Mouse (Mus musculus) heart, embryonic 11.5 days (tissue): ENCODE measurements around the gene Ppfia1. TPM values are rescaled to one million over a fixed set of nuclear protein-coding genes. Genes with fewer than 3 reads are reported as not detected.

Source experiments
- ATAC-seq: fragments of 200-750 bp; cut with Nextera tagmentation; replicated peaks from 2 replicates; pipeline ENCODE4 v1.8.0; 2017; ENCODE audit warnings: moderate library complexity; ENCODE audit not compliant: insufficient number of reproducible peaks, low FRiP score, low TSS enrichment
- H3K27ac ChIP-seq: fragments of 300-500 bp; sonication (generic); 2 replicates; pipeline ENCODE4 v1.5.1; 2014; ENCODE audit warnings: mild to moderate bottlenecking, low read depth, low read length
- H3K27me3 ChIP-seq: fragments of 300-500 bp; sonication (generic); 2 replicates; pipeline ENCODE4 v1.6.1; 2014; ENCODE audit warnings: mild to moderate bottlenecking, low read length, mixed read lengths; ENCODE audit not compliant: control insufficient read depth, insufficient read depth
- H3K36me3 ChIP-seq: fragments of 300-500 bp; sonication (generic); 2 replicates; pipeline ENCODE4 v1.6.1; 2014; ENCODE audit warnings: mild to moderate bottlenecking, low read length, moderate library complexity, mixed read lengths; ENCODE audit not compliant: control insufficient read depth, insufficient read depth
- H3K4me1 ChIP-seq: fragments of 300-500 bp; sonication (generic); 2 replicates; pipeline ENCODE4 v1.6.1; 2014; ENCODE audit warnings: low read length; ENCODE audit not compliant: control insufficient read depth, insufficient read depth
- H3K4me2 ChIP-seq: fragments of 300-500 bp; sonication (generic); 2 replicates; pipeline ENCODE4 v1.6.1; 2014; ENCODE audit warnings: mild to moderate bottlenecking, moderate library complexity
- H3K4me3 ChIP-seq: fragments of 300-500 bp; sonication (generic); 2 replicates; pipeline ENCODE4 v1.5.1; 2014; ENCODE audit warnings: low read depth, low read length
- H3K9ac ChIP-seq: fragments of 300-500 bp; sonication (generic); 2 replicates; pipeline ENCODE4 v1.6.1; 2014; ENCODE audit warnings: mild to moderate bottlenecking, low read depth, low read length, moderate library complexity
- H3K9me3 ChIP-seq: fragments of 300-500 bp; sonication (generic); replicated peaks from 2 replicates; pipeline ENCODE4 v1.6.1; 2016; ENCODE audit warnings: low read length; ENCODE audit not compliant: control insufficient read depth
- WGBS: fragments of 180-500 bp; shearing (Covaris S2); extraction: QIAGEN DNeasy Blood & Tissue Kit; methylation state at CpG from one replicate; pipeline ENCODE4 v1.1.7; 2014; ENCODE audit not compliant: insufficient replicate concordance; 5-methylcytosine and 5-hydroxymethylcytosine counted together
- polyA plus RNA-seq: library from polyadenylated mRNA; unstranded; fragments of >200 nt; fragmentation: Nextera tagmentation; extraction: Ambion mirVana; gene quantifications from 2 replicates; pipeline ENCODE4 v1.2.1, GENCODE M21; 2014

Ppfia1 gene
- polyA plus RNA-seq, 1 experiment from 2014 or later = 28.9 TPM

DNA sequence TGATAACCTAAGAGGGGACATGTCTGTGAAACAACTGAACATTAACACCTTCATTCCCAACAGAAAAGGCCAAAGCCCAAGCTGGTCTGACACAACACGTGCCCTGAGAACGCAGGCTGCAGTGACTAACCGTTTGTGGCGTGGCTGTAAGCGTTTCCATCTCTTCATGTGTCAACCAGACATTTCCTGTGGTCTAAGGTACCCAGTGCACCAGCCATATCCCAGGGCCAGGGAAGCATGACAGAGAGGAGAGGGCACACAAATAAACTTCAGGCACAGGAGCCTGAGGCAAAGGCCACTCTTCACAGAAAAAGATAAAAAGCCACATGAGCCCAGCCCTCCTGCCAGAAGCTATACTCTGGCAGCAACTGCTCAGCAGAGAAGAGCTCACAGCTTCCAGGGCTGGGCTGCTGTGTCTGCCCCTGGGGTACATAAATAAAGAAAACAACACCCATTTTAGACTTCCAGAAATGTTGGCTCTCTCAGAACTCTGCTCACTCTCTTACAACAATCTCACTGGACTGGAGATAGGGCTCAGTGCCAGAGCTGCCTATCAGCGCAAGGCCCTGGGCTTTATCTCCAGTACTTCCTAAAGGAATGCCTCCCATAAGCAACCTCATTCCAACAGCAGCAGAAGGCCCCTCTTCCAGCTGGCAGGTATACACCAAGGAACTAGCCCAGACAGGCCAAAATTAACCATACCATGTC is 64.3 kb downstream of the Ppfia1 start:
- Histone ChIP-seq H3K9me3 (no peaks in the 10 kb centered on the region), H3K27me3 (no peaks in the 10 kb centered on the region), H3K4me1 (peaks cover 58% of the 10 kb centered on the region), H3K4me3 (no peak overlapping the region), H3K36me3 (peaks cover 24% of the 10 kb centered on the region), H3K27ac (peak overlapping the region; percentile 94), H3K9ac (no peak overlapping the region), H3K4me2 (peak overlapping the region; percentile 43)
- ATAC-seq = peak; percentile 58
- 24% methylated on average over 6 of the region's 6 CpGs for WGBS

- H3K36me3 ChIP-seq = peaks cover 28% of the 10 kb centered on the region
- H3K4me2 ChIP-seq = no peak overlapping the region
- H3K27ac ChIP-seq = no peak overlapping the region
- H3K4me3 ChIP-seq = no peak overlapping the region
- no peak for ATAC-seq
- H3K9ac ChIP-seq = no peak overlapping the region
- no peaks in the 10 kb centered on the region for H3K9me3 ChIP-seq
- H3K4me1 ChIP-seq = no peaks in the 10 kb centered on the region
- H3K27me3 ChIP-seq = no peaks in the 10 kb centered on the region
These were observed 73.2 kb downstream of the Ppfia1 start for GRCm38 (mm10) chr7:144480314-144480713.

- no peak for ATAC-seq
These were observed 74.0 kb downstream of the Ppfia1 start for GRCm38 (mm10) chr7:144479569-144479968.

GRCm38 (mm10) chr7:144475741-144476140 is 77.8 kb downstream of the Ppfia1 start:
- H3K36me3 ChIP-seq = peaks cover 8% of the 10 kb centered on the region; the same call in 1 of the 2 replicates
- WGBS = 82% methylated on average over 3 of the region's 3 CpGs
- H3K4me3 ChIP-seq = no peak overlapping the region
- no peak for ATAC-seq
- H3K9ac ChIP-seq = no peak overlapping the region
- no peak overlapping the region for H3K27ac ChIP-seq
- H3K27me3 ChIP-seq = no peaks in the 10 kb centered on the region
- no peaks in the 10 kb centered on the region for H3K4me1 ChIP-seq
- no peak overlapping the region for H3K4me2 ChIP-seq
- H3K9me3 ChIP-seq = no peaks in the 10 kb centered on the region

More at GRCm38 (mm10) chr7:144479569-144479968, 74.0 kb downstream of the Ppfia1 start:
- Histone ChIP-seq H3K4me2 (no peak overlapping the region), H3K4me3 (no peak overlapping the region), H3K9ac (no peak overlapping the region), H3K9me3 (no peaks in the 10 kb centered on the region), H3K27ac (no peak overlapping the region), H3K36me3 (peaks cover 23% of the 10 kb centered on the region), H3K4me1 (no peaks in the 10 kb centered on the region), H3K27me3 (no peaks in the 10 kb centered on the region)
- 93% methylated on average over 1 of the region's 1 CpGs for WGBS

GRCm38 (mm10) chr7:144473486-144473885 is 80.0 kb downstream of the Ppfia1 start:
- H3K27me3 ChIP-seq = no peaks in the 10 kb centered on the region
- peaks cover 5% of the 10 kb centered on the region; the same call in 1 of the 2 replicates for H3K36me3 ChIP-seq
- peaks cover 12% of the 10 kb centered on the region for H3K4me1 ChIP-seq
- H3K4me3 ChIP-seq = no peak overlapping the region
- ATAC-seq = no peak
- no peak overlapping the region for H3K4me2 ChIP-seq
- no peak overlapping the region for H3K9ac ChIP-seq
- no peak overlapping the region for H3K27ac ChIP-seq
- 50% methylated on average over 4 of the region's 4 CpGs for WGBS
- no peaks in the 10 kb centered on the region for H3K9me3 ChIP-seq

GRCm38 (mm10) chr7:144471103-144471502 is 82.4 kb downstream of the Ppfia1 start:
- 0 out of 2 replicates have a peak, but pooled peaks cover 3% of the 10 kb centered on the region for H3K36me3 ChIP-seq
- peak overlapping the region; percentile 92 for H3K4me2 ChIP-seq
- WGBS = 72% methylated on average over 2 of the region's 2 CpGs
- H3K9ac ChIP-seq = peak overlapping the region; percentile 97
- no peaks in the 10 kb centered on the region for H3K27me3 ChIP-seq
- H3K9me3 ChIP-seq = no peaks in the 10 kb centered on the region
- H3K27ac ChIP-seq = peak overlapping the region; percentile 85
- H3K4me3 ChIP-seq = peak overlapping the region; percentile 92
- peaks cover 18% of the 10 kb centered on the region for H3K4me1 ChIP-seq
- no peak for ATAC-seq

- Histone ChIP-seq H3K27ac (peak within 1 kb of the TSS; percentile 85), H3K4me2 (peak within 1 kb of the TSS; percentile 92), H3K27me3 (no peaks in the 10 kb centered on the region), H3K4me1 (peaks cover 18% of the 10 kb centered on the region), H3K9me3 (no peaks in the 10 kb centered on the region), H3K4me3 (peak within 1 kb of the TSS; percentile 92), H3K9ac (peak within 1 kb of the TSS; percentile 97), H3K36me3 (peaks cover 2% of the 10 kb centered on the region; the same call in 1 of the 2 replicates)
- WGBS = 1% methylated on average over 30 of the region's 30 CpGs
- peak; percentile 85 for ATAC-seq
These were observed 82.9 kb downstream of the Ppfia1 start, which contains the start of gene Cttn for GRCm38 (mm10) chr7:144470545-144471059. TSS of gene Cttn (minus strand) at chr7:144471009.

- peaks cover 5% of the 10 kb centered on the region; the same call in 1 of the 2 replicates for H3K36me3 ChIP-seq
- no peaks in the 10 kb centered on the region for H3K27me3 ChIP-seq
- peak overlapping the region; percentile 92 for H3K4me2 ChIP-seq
- WGBS = 2% methylated on average over 31 of the region's 31 CpGs
- H3K9ac ChIP-seq = peak overlapping the region; percentile 97
- peaks cover 18% of the 10 kb centered on the region for H3K4me1 ChIP-seq
- H3K27ac ChIP-seq = peak overlapping the region; percentile 85
- peak; percentile 20; the same call in 1 of the 2 replicates for ATAC-seq
- no peaks in the 10 kb centered on the region for H3K9me3 ChIP-seq
- H3K4me3 ChIP-seq = peak overlapping the region; percentile 92
These were observed 83.5 kb downstream of the Ppfia1 start for GRCm38 (mm10) chr7:144469908-144470544.
